Mouse (Mus musculus): ENCODE data around the gene Fbxo33.

GRCm38 (mm10) chr12:59260362-59260761 lies 40.8 kb upstream of the Fbxo33 start:
- no peak for TF ChIP-seq CTCF (IDR thresholded peaks at IDR 0.05; ENCODE audit: control insufficient read depth, insufficient read depth, low read length)
- no peak for TF ChIP-seq POLR2A (IDR thresholded peaks at IDR 0.05; ENCODE audit: borderline replicate concordance, control insufficient read depth, low read depth, low read length)

Measured in bone marrow, adult 2 months (tissue).